Mouse (Mus musculus) layer of hippocampus, adult 9-10 months (tissue): ENCODE measurements around the gene Cd3e.
"Not testable (repeated sequence)": the region's sequence is repeated elsewhere in the genome, so short reads cannot be mapped to it uniquely, and the experiment has no call there.

Experiments used
- DNase-seq: peaks from one replicate; pipeline ENCODE4 v3.0.0; 2022; ENCODE audit warnings: low spot score

Gene Cd3e

DNA sequence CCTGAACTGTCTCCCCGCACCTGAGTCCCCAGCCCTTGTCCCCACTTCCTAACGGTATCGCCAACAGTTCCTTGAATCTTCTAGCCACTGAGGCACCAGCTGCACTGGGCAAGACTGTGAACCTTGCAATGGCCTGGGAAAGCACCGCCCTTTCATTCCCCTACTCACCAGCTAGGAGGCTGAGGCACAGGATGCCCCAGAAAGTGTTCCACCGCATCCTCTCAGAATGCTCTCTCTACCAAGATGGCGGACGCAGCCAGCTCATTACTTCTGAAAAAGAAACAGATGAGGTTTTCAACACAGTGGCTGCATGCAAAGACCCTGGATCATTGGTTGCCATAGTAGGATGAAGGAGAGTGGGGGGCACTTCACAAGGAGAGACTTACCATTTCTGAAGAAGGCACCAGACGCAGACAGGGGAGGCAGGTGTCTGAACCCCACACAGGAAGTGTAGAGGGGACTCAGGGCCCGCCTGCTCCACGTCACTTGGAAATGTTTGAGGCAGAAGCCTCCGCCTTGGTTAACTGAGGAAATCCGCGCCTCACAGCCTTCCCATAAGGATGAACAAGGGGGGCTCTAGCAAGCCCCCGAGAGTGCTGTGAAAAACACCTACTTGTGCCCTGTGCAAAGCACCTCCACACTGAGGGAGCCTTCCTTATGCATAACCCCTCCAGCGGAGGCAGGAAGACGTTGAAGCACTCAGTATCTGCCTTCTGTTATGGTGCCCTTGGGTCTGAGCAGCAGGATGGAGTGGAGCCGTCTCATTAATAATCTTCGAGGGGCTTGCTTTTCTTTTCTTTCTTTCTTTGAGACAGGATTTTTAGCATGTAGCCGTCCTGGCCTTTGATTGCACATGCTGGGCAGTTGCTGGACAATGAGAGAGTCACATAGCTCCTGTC, at the start of gene Cd3e:
Gene Cd3e (minus strand): TSS at position 448 of the 899 bp plus-strand sequence.
- DNase-seq = no peak

DNA sequence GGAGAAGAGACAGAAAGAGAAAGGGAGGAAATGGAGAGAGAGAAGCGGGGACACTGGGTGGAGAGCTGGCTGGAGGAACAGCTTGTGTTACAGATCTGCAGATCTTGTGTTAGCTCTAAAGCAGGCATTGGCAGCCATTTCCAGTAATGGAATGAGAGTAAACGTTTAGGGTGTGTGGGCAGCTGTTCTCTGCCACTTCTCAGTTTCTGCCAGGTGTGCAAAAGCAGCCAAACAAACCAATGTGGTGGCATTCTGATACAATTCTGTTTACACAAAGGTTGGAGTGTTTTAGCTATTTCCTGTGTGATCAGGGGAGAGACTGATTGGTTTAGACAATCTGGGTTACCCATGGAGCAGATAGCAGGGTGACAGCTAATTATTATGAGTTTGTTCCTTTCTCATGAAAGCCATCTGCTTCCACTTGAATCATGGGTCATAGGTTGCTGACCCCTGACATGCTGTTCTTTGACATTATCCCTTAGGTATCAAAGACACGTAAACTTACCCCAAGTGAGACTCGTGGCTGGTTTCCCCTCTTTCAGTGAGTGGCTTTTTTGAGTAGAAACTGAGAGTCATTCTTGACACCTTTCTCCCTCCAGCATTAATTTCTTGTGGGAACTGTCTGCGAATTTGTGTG, 49.0 kb upstream of the Cd3e start:
- DNase-seq = no peak

DNA sequence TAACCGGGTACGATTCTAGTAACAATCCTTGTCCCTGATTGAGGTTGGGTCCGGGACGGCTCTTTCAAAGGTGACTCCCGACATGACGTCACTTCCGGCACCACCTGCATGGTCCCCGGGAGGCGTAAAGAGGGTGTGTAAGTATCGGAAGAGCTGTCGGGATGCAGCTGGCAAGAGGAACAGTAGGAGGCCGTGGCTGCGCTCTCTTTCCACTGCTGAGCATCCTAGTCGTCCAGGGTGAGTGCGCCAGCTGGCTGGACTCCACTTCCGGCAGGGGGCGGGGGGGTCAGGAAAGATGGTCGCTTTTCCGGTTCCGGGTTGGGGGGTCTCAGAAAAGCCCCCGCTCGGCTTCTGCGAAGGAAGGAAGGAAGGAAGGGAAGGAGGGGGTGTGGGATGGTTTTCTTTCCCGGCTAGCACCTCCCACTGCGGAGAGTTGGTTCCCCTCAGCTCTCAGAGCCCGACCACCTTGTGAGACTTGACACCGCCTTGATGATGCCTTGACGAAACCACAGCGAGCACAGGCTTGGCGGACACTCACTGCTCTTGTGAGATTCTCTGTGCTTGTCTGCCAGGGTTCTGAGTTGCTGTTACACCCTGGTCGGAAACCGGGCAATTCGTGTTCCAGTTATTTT, 45.8 kb upstream of the Cd3e start, which contains the start of gene Mpzl3:
Gene Mpzl3 (plus strand): TSS at position 105 of the 632 bp plus-strand sequence.
- peak; percentile 77 for DNase-seq

DNA sequence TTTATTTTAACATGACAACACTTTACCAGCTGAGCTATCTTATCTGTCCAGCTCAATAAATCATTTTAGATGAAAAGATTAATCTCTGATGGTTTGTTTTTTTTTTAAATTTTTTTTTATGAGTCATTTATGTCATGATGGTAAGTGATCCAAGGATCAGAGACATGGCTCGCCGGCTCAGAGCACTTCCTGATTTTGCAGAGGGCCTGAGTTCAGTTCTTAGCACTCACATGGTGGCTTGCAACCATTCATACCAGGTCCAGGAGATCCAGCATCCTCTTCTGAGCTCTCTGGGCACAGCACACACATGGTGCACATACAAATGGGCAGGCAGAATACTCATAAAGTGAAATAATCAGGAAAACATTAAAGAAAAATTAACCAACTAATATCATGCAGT, 40.9 kb upstream of the Cd3e start:
- DNase-seq = no peak

DNA sequence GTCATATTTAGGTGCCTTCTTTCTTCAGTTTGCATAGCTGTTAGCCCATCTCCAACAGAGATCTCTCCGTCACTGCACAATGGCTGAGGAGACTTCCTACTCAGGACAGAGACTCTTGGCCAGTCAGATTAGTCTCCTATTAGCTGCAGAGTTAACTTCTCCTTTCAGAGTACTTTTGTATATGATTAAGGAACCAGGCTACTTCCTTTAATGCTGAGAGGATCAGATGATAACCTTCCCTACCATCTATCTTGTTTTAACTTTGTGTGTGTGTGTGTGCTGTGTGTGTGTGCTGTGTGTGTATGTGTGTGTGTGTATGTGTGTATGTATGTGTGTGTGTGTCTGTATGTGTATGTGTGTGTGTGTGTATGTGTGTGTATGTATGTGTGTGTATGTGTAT, 40.3 kb upstream of the Cd3e start:
- no peak for DNase-seq

DNA sequence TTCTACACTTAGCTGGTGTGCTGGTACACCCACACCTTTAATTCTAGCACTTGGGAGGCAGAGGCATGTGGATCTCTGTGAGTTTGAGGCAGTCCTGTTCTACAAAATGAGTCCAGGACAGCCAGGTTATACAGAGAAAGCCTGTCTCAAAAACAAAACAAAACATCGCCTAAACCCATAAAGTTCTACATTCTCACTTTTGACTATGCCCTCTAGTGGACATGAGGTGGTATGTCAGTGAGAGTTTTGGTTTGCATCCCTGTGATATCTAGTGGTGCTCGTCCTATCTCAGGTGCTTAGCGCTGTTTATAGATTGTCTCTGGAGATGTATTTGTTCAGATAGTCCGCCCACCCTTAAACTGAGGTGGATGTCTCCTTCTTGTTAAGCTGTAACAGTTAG, 39.1 kb upstream of the Cd3e start:
- DNase-seq = peak; percentile 24

DNA sequence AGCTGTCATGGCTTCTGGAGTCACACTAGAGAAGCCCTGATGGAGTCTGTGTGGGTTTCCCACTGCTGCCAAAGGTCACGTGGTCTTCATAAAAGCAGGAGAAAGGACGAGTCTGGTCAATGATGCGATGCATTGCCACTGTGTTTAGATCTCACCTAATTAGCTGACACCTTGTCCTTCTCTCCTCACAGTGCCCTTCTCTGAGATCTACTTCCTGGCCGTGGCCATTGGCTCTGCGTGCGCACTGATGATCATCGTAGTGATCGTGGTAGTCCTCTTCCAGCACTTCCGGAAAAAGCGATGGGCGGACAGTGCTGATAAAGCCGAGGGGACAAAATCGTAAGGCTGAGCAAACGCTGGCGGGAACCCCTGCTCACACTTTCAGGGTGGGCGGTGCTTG, 37.5 kb upstream of the Cd3e start:
- DNase-seq = no peak

DNA sequence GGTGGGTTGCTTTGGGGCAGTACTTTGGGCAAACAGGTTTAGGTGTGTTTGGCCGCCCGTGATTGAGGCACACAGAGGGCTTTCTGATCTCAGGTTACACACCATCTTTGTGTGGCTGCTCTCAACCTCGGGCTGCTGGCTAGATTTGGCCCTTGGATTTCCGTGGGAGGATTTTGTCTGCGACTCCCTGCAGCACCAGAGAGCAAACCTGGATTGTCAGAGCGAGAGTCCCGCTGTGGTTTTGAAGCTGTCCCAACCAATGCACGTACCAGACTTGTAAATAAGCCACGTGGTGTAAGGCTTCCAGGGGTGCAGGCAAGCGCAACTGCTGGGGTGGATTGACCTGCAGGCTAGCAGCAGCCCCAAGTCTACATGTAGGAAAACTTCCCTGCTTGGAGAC, 33.5 kb upstream of the Cd3e start:
- DNase-seq = no peak

DNA sequence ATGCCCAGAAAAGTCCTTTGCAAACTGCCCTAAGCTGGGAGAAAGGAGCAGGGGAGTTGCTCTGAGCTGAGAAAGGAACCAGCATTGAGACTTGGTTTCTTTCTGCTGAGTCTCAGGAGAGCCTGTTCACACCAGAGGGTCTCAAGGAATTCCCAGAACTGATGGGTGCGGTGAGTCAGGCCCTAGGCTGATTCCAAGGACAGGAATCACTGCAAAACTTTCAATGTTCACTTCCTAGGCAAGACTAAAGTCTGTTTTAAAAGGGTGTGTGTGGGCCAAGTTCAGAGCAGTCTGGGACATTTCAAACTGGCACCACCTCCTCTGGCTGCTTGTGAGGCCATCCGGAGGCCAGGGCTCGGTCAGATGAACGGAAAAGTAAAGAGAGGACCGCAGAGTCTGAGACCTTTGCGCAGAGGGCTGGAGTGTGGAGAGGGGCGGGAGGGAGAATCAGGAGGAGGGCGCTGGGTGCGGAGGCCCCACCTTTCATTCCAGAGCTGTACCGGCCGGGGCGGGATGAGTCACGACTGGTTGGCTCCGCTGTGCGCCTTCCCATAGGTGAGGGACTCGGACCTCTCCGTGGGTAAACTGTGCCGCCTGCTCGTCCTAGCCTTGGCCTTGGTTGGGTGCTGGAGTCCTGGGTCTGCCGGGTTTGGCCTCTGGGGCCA, 32.8 kb upstream of the Cd3e start:
- no peak for DNase-seq

DNA sequence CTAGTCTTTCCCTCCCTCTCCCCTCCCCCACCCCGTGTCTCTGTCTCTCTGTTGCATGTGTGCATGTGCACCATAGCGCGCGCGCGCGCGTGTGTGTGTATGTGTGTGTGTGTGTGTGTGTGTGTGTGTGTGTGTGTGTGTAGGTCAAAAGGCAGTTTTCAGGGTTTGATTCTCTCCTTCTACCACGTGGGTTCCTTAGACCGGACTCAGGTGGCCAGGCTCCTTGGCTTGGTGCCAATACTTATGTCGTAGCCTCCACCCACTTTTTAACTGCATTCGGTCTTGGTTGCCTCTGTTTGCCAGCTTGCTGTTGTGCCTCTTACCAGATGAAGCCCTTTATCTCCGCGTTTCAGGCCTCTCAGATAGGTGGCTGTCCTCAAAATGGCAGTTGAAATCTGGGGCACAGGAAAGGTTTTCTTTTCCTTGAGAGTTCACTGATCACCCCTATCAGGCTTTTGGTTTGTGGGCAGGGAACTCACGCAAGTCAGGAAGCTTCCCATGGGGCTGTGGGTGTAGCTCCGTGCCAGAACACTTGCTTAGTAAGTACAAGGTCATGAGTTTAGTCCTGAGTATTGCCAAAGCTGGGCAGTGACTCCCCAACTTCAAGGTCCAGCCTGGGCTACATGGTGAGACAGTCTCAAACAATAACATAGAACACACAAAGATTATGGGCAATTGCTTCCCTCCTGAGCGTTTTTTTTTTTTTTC, 31.9 kb upstream of the Cd3e start:
- no peak for DNase-seq

DNA sequence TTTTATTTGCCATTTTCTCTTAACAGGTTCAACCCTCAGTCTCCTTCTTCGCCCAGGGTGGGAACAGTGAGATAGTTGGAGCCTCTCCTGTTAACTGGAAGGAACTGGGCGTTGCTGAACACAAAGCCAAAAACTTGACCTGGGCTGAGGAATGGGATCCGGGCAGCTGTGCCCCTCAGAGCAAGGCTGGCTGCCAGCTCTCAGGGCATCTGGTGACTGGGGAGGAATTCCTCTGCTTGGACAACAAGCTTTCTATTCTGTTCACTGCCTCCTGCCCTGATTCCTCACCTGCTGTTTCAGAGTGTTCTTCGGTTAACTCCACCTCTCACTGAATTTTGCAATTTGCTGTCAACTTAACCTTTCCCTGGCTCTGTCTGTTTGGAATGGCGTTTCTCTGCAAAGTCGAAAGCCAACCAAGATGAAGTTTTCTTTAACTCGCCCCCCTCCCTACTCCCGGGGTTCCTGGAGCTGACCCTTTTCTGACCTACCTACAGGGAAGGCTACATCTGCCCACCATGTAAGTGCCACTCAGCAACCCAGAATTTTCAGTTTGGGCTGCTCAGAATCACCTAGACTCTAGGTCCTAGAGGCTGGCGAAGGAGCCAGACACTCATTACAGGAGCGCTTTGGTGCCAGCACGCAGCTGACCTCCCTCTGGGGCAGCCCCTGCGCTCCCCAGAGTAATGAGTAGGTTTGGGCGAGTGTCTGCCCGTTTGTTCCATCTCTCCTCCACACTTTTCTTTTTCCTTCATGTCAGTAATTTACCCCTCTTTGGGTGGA, 30.8 kb upstream of the Cd3e start:
- no peak for DNase-seq

DNA sequence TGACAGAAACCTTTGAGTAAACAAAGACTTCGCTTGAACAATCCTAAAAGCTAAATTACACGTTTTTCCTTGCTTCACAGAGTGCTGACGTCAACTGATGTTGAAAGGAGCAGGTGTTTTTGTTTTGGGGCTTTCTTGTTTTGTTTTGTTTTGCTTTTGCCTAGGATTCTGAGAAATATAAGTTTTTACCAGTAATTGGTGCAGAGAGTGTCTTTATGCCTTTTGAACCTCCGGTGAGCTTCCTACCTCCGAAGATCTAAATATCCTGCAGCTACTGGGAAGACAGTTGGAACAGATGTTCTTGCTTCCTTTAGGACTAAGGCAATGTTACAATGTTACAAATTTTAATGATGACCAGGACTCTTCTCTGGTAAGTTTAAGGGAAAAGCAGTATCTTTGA, 30.1 kb upstream of the Cd3e start, which contains the start of gene Mpzl2:
Gene Mpzl2 (plus strand): TSS at position 301 of the 400 bp plus-strand sequence.
- DNase-seq = no peak

DNA sequence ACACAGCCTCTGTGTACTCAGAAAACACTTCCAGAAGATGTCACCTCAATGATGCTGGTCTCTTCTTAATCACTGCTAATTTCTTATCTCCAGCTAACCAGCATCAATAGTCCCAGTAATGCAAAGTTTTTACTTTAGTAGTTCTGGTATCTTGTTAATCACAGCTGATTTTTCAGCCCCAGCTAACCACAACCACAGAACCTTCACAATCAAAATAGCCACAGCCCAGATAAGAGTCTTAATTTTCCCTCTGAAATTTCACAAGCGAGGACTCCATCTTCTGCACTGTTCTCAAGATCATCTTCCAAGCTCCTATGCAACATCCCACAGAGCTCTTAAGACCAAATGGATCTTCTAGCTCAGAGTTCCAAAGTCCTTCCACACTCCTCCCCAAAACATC, 28.4 kb upstream of the Cd3e start:
- DNase-seq = not testable (repeated sequence)

DNA sequence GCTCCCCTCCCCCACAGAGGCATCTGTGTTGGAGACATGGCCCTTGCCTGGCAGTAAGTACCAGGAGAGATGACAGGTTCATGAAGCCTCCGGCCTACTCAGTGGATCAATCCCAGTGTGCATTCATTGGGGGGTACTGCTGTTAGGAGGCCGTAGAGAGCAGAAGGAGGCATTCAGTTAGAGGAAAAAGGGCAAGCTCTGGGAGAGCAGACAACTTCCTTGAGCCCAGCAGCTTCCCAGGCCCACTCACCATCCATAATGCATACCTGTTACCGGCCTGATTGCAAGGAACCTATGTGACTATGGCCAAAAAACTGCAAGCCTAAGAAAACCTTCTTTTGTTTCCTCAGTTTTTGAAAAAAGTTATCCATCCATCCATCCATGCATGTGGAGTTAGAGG, 25.1 kb upstream of the Cd3e start:
- DNase-seq = no peak

DNA sequence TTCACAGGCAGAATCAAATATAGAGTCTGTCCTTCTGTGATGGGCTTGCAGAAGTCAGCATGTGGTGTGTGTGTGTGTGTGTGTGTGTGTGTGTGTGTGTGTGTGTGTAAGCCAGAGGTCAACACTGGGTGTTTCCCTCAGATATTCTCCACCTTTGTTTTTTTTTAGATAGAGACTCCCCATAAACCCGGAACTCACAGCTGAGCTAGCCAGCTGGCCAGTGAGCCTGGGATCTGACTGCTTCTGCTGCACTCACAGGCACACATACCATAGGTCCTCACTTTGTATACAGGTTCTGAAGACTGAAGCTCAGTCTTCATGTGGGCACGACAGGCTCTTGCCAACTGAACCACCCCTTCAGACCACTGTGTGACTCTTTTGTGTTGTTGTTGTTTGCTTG, 22.8 kb upstream of the Cd3e start:
- DNase-seq = no peak

DNA sequence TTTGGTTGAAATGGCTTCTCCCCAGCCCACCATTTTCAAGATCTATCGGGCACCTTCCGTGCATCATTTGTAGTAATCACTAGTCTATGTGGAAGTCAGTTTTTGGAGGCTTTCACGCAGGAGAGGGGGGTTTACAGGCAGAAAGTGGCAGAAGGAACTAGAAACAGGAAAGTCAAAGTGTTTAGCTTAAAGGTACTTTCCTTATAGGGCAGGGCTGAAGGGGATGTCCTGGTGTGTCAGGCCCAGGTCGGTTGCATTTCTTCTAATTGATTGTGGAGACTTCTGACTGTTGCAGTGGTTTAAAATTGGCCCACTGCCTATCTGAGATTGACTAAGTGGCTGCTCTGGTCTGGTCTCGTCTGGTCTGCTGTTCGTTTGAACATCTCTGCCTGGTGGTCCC, 20.9 kb upstream of the Cd3e start:
- no peak for DNase-seq

DNA sequence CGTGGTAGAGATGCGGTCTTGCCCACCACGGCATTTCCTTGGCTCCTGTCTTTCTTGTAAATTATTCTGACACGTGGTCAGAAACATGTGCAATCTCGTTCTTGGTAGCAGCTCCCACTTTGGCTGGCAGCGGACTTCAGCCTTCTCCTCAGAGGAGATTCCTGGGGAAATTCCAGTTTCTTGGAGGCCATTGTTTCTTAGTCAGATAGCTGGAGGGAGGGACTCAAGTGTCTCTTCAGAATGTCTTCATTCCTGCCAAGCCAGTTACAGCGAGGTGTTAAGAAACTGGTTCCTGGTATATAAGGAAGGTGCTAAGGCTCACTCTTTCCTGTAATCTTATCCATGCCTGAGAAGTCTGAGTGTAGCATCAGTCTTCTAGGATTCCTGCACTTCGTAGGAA, 17.9 kb upstream of the Cd3e start:
- no peak for DNase-seq

DNA sequence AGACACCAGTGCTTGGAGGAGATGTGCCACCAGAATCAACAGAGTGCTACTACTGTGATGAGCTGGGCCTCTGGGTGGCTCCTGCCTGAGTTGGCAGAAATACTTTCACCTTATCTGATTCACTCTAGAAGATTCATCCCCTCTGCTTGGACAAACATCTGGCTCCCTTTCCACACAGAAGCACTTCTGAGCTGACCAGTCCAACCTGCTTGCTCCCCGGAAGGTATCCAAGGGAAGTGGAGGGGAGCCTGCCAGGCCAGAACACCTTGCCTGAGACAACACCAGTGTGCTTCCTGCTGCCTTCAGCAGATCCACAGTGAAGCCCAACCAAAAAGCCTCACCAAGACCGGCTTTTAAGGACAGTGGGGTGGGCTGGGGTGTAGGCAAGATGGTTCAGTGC, 14.8 kb upstream of the Cd3e start:
- no peak for DNase-seq

DNA sequence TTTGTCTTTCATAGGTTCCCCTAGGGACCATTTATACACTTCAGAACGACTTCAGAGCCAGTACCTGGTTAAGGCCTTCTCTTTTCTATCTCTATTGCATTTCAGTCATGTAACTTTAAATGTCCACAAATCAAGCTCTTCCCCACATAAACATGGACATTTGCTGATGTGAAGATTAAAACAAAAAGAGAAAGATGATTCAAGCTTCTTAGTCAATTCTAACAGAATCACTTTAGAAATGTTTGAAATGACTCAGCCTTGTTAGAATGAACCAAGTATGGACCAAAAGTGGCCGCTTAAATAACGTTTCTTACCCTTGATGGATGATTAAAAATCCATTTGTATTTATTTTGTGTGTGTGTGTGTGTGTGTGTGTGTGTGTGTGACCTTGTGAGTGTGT, 14.2 kb upstream of the Cd3e start:
- DNase-seq = no peak

DNA sequence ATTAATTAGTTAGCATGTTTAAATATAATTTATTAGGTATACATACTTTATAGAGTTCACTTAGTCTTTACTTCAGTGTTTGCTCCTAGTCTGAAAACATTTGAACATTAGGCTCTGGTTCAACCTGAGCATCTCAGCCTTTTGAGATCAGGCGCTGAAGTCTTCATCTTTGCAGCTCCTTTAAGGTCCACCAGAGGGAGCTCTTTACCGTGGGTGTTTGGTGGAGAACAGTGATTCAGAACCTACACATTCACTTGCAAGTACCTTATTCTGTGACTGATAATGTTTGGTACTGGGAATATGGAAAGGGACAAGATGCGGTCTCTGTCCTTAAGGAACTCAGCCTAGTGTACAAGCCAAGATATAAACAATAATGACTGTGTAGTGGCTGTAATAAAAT, 13.4 kb upstream of the Cd3e start:
- DNase-seq = peak; percentile 36

DNA sequence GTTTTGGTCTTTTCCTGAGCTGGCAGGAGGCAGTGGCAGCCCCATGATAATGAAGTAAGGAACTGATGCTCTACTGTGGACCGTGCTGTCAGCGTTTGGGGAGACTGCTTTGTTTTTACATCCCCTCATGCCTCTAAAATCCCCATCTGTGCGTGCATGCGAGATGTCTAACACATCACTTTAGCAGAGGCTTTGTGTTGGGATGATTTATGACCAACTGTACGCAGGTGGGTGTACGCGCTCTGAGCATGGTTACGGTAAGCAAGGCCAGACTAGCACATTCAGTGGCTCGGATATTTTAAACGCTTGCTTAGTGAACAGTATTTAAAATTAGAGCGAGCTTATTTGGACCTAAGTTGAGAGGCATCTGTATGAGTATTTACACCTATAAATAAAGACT, 8.6 kb upstream of the Cd3e start:
- no peak for DNase-seq
